In genomic region chr5:47985901-47986670, GRCm38 (mm10) we compare ENCODE assay signal across 9 mouse cellular contexts. TPM values are rescaled to one million over a fixed set of nuclear protein-coding genes. Genes with fewer than 3 reads are reported as not detected.
DNase-seq lines count a peak whose midpoint lies in the region; ATAC-seq and TF ChIP-seq lines count a peak whose summit lies in the region.
"Had no signal": no experiment of that assay in that cellular context is flagged by ENCODE, and none has a peak within 500 bp of the region (broad histone marks: within the 10 kb centered on the region; RNA-seq: fewer than 3 reads in every experiment).

No protein-coding gene starts in this region.

- H3K4me2 ChIP-seq in heart, postnatal 0 days (ENCODE audit: low read depth, low read length) = peak overlapping the region; percentile 93
- peak overlapping the region; percentile 80 for H3K4me2 ChIP-seq in lung, embryonic 16.5 days (ENCODE audit: low read depth, low read length)

- intact Hi-C loops in heart, adult 2 months (cut with DNase I) = no loop called here
- intact Hi-C loops in heart, postnatal 25 days (cut with DNase I) = no loop called here

- no peaks in the 10 kb centered on the region for H3K36me3 ChIP-seq in heart, adult 2 months (ENCODE audit: control insufficient read depth, insufficient read depth, low read length)
- no peaks in the 10 kb centered on the region for H3K36me3 ChIP-seq in heart, postnatal 0 days (replicated peaks; ENCODE audit: control insufficient read depth, insufficient read depth, low read length)
- no peaks in the 10 kb centered on the region for H3K36me3 ChIP-seq in lung, embryonic 16.5 days (ENCODE audit: control insufficient read depth, insufficient read depth, low read length)
- H3K36me3 ChIP-seq: G1E had no signal

- no peak for TF ChIP-seq POLR2A in heart, adult 2 months (IDR thresholded peaks at IDR 0.05; ENCODE audit: insufficient read depth, low read depth, low read length)

- peak; percentile 18 to 46 for DNase-seq in heart, adult 2 months
- no peak for DNase-seq in heart, postnatal 25 days (ENCODE audit: low spot score)
- DNase-seq in embryo, embryonic 10 days (ENCODE audit: low spot score) = peak; percentile 61
- no peak for DNase-seq in heart, postnatal 0 days (ENCODE audit: low spot score)
- DNase-seq in kidney, postnatal 14 days = peak; percentile 60
- DNase-seq in right cerebral cortex, postnatal 14 days = peak; percentile 26
- DNase-seq in spleen, adult 12 weeks (ENCODE audit: low spot score) = no peak

- no peaks in the 10 kb centered on the region for H3K79me2 ChIP-seq in heart, adult 2 months (replicated peaks; ENCODE audit: control insufficient read depth, insufficient read depth, low read length)

- no peaks in the 10 kb centered on the region for H3K9me3 ChIP-seq in heart, postnatal 0 days (replicated peaks; ENCODE audit: control insufficient read depth, low read length)
- H3K9me3 ChIP-seq in lung, embryonic 16.5 days (ENCODE audit: control insufficient read depth, low read length) = no peaks in the 10 kb centered on the region
- H3K9me3 ChIP-seq: G1E had no signal

- H3K4me1 ChIP-seq in heart, adult 2 months (ENCODE audit: control insufficient read depth, insufficient read depth, low read length) = 0 out of 2 replicates have a peak, but pooled peaks cover 2% of the 10 kb centered on the region
- H3K4me1 ChIP-seq in heart, postnatal 0 days (ENCODE audit: control insufficient read depth, insufficient read depth) = 0 out of 2 replicates have a peak, but pooled peaks cover 18% of the 10 kb centered on the region
- H3K4me1 ChIP-seq in lung, embryonic 16.5 days (replicated peaks; ENCODE audit: control insufficient read depth, insufficient read depth, low read length) = peaks cover 10% of the 10 kb centered on the region; the same call in 1 of the 2 replicates

- no peak for TF ChIP-seq EP300 in heart, adult 2 months (IDR thresholded peaks at IDR 0.05; ENCODE audit: insufficient read depth, low read depth, low read length)
- TF ChIP-seq EP300 in heart, postnatal 0 days (IDR thresholded peaks at IDR 0.05; ENCODE audit: low read depth) = no peak

- TF ChIP-seq CTCF in heart, adult 2 months (IDR thresholded peaks at IDR 0.05) = no peak
- no peak for TF ChIP-seq CTCF in heart, postnatal 0 days (IDR thresholded peaks at IDR 0.05; ENCODE audit: low read depth)

- no peak overlapping the region; the same call in 1 of the 2 replicates for H3K9ac ChIP-seq in heart, adult 2 months (ENCODE audit: low read depth, low read length)
- H3K9ac ChIP-seq in heart, postnatal 0 days (replicated peaks; ENCODE audit: low read depth, low read length) = peak overlapping the region; percentile 42
- peak overlapping the region; percentile 74 for H3K9ac ChIP-seq in lung, embryonic 16.5 days (ENCODE audit: low read length)

- 4% methylated on average over 48 of the region's 48 CpGs for WGBS in heart, adult 2 months
- WGBS in heart, postnatal 0 days = 3% methylated on average over 48 of the region's 48 CpGs
- WGBS in lung, embryonic 16.5 days = 1% methylated on average over 48 of the region's 48 CpGs

- peak overlapping the region; percentile 43 for H3K4me3 ChIP-seq in heart, adult 2 months
- H3K4me3 ChIP-seq in heart, postnatal 0 days (ENCODE audit: low read depth, low read length) = peak overlapping the region; percentile 67
- H3K4me3 ChIP-seq in lung, embryonic 16.5 days (ENCODE audit: low read length) = peak overlapping the region; percentile 68

- no peak overlapping the region for H3K27ac ChIP-seq in heart, adult 2 months
- H3K27ac ChIP-seq in heart, postnatal 0 days (ENCODE audit: low read depth) = no peak overlapping the region; the same call in 1 of the 2 replicates
- H3K27ac ChIP-seq in lung, embryonic 16.5 days (ENCODE audit: low read length) = no peak overlapping the region

- peaks cover 5% of the 10 kb centered on the region; the same call in 1 of the 2 replicates for H3K27me3 ChIP-seq in heart, adult 2 months (ENCODE audit: control insufficient read depth, insufficient read depth, low read length)
- peaks cover 28% of the 10 kb centered on the region for H3K27me3 ChIP-seq in heart, postnatal 0 days (ENCODE audit: control insufficient read depth, insufficient read depth, low read length)
- H3K27me3 ChIP-seq in lung, embryonic 16.5 days (ENCODE audit: control insufficient read depth, insufficient read depth, low read depth, low read length) = no peaks in the 10 kb centered on the region

- no peak for ATAC-seq in heart, postnatal 0 days (ENCODE audit: insufficient read depth, low read depth)
- no peak for ATAC-seq in lung, embryonic 16.5 days (ENCODE audit: low read depth)

RNA-seq across cellular contexts. Expression of gene Slit2, which starts 3.1 kb away (rescaled TPM):
- total RNA-seq in heart, adult 2 months (2021) = 1 to 10 TPM; 3.3 to 4.5 TPM
- 1.8 and 3.1 TPM in 2 replicates for polyA plus RNA-seq in heart, adult 2 months (2012; rRNA removed)
- total RNA-seq in heart, postnatal 25 days (2021) = 1 to 10 TPM; 4.3 to 4.7 TPM
- total RNA-seq in heart, postnatal 0 days (2014; rRNA removed; ENCODE audit: low replicate concordance) = 16.7 and 17.6 TPM in 2 replicates
- polyA plus RNA-seq in heart, postnatal 0 days (2015; fragmentation: Nextera tagmentation; extraction: Ambion mirVana) = 3.7 and 4.9 TPM in 2 replicates
- polyA plus RNA-seq in lung, embryonic 16.5 days (2015; fragmentation: Nextera tagmentation; extraction: Ambion mirVana) = 36.9 and 42.7 TPM in 2 replicates
- polyA plus RNA-seq: G1E had no signal

Comparison
In these comparisons a context has a peak if more than half of its experiments do, and no peak if none do; other contexts are left out.
1. DNase-seq: peak in heart, adult 2 months (2 of 2), embryo, embryonic 10 days (single experiment), kidney, postnatal 14 days (single experiment) and right cerebral cortex, postnatal 14 days (single experiment); none in heart, postnatal 25 days (single experiment), heart, postnatal 0 days (single experiment) and spleen, adult 12 weeks (single experiment).
2. Peak in every context shown above with its lines, with median percentiles within 50 percentile points of each other: H3K4me3 ChIP-seq.